Mouse (Mus musculus) heart, embryonic 12.5 days (tissue): ENCODE measurements around the gene Tufm. TPM values are rescaled to one million over a fixed set of nuclear protein-coding genes. Genes with fewer than 3 reads are reported as not detected.
A peak's percentile ranks its signal among the peaks of the same experiment; 100 is the strongest.

Experiments used
- ATAC-seq: fragments of 200-750 bp; cut with Nextera tagmentation; 2 replicates; pipeline ENCODE4 v1.8.0; 2017; ENCODE audit warnings: moderate TSS enrichment, moderate library complexity; ENCODE audit not compliant: insufficient number of reproducible peaks, low FRiP score
- H3K27ac ChIP-seq: fragments of 300-500 bp; sonication (generic); 2 replicates; pipeline ENCODE4 v1.5.1; 2016; ENCODE audit warnings: mild to moderate bottlenecking, moderate library complexity; ENCODE audit not compliant: poor library complexity, severe bottlenecking
- H3K27me3 ChIP-seq: fragments of 300-500 bp; sonication (generic); replicated peaks from 2 replicates; pipeline ENCODE4 v1.6.1; 2016; ENCODE audit warnings: mild to moderate bottlenecking, moderate library complexity
- H3K36me3 ChIP-seq: fragments of 300-500 bp; sonication (generic); 2 replicates; pipeline ENCODE4 v1.6.1; 2016; ENCODE audit warnings: mild to moderate bottlenecking, moderate library complexity
- H3K4me1 ChIP-seq: fragments of 300-500 bp; sonication (generic); replicated peaks from 2 replicates; pipeline ENCODE4 v1.6.1; 2016; ENCODE audit warnings: mild to moderate bottlenecking
- H3K4me2 ChIP-seq: fragments of 300-500 bp; sonication (generic); 2 replicates; pipeline ENCODE4 v1.6.1; 2016; ENCODE audit warnings: mild to moderate bottlenecking, moderate library complexity
- H3K4me3 ChIP-seq: fragments of 300-500 bp; sonication (generic); 2 replicates; pipeline ENCODE4 v1.5.1; 2016; ENCODE audit warnings: mild to moderate bottlenecking
- H3K9ac ChIP-seq: fragments of 300-500 bp; sonication (generic); 2 replicates; pipeline ENCODE4 v1.6.1; 2016; ENCODE audit warnings: mild to moderate bottlenecking, moderate library complexity
- H3K9me3 ChIP-seq: fragments of 300-500 bp; sonication (generic); replicated peaks from 2 replicates; pipeline ENCODE4 v1.6.1; 2016; ENCODE audit warnings: mild to moderate bottlenecking, moderate library complexity
- WGBS: fragments of 180-500 bp; shearing (Covaris S2); methylation state at CpG from one replicate; pipeline ENCODE4 v1.1.7; 2016; 5-methylcytosine and 5-hydroxymethylcytosine counted together
- polyA plus RNA-seq: library from polyadenylated mRNA; unstranded; fragments of >200 nt; fragmentation: Nextera tagmentation; extraction: Ambion mirVana; gene quantifications from 2 replicates; pipeline ENCODE4 v1.2.1, GENCODE M21; 2016

Tufm gene
- polyA plus RNA-seq, 1 experiment from 2014 or later: 167 TPM

DNA sequence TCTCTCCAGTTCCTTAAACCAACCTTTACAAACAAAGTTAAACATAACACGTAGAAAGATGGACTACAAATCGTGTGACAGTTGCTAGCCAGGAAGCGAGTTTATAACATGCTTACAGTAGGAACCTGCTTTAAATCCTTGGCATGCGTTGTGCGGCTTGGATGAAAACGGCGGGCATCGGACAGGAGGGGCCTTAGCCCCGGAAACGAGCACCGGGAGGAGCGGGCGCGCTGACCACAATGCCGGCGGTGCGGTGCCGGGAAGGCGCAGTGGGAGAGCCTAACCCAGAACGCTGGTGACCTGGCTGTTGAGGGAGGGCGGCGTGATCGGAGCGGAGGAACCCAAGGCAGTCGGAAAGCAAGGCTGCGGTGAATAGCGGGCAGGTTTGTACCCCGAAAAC, 48.6 kb downstream of the Tufm start:
- Histone ChIP-seq H3K27me3 (peaks cover 11% of the 10 kb centered on the region), H3K27ac (no peak overlapping the region), H3K4me2 (peak overlapping the region; percentile 91), H3K9me3 (no peaks in the 10 kb centered on the region), H3K4me3 (peak overlapping the region; percentile 57), H3K4me1 (0 out of 2 replicates have a peak, but pooled peaks cover 5% of the 10 kb centered on the region), H3K36me3 (no peaks in the 10 kb centered on the region), H3K9ac (peak overlapping the region; percentile 74)
- WGBS: 3% methylated on average over 28 of the region's 28 CpGs
- ATAC-seq: no peak

DNA sequence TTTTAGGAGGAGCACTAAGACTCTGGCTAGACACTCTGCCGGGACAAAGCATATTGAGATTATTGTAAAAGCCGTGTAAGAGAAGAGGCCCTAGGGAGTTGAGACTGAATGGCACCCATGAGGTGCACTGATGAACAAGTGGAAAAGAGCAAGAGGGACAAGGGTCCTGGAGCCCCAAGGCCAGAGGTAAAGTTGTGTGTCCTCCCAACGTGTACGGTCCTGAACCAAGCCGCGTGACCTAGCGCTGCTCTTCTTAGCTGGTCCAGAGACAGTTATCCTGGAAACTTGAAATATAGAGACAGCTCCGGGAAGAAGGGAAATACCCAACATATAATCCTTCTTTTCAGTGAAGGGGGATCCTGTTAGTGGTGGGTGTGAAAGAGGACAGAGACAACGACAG, 49.3 kb downstream of the Tufm start:
- H3K27ac ChIP-seq: no peak overlapping the region
- ATAC-seq: no peak
- H3K9me3 ChIP-seq: no peaks in the 10 kb centered on the region
- no peak overlapping the region; the same call in 1 of the 2 replicates for H3K9ac ChIP-seq
- whole genome bisulfite sequencing: 59% methylated on average over 9 of the region's 9 CpGs
- peak overlapping the region; percentile 57 for H3K4me3 ChIP-seq
- H3K4me2 ChIP-seq: peak overlapping the region; percentile 91
- peaks cover 11% of the 10 kb centered on the region for H3K27me3 ChIP-seq
- H3K4me1 ChIP-seq: 0 out of 2 replicates have a peak, but pooled peaks cover 5% of the 10 kb centered on the region
- H3K36me3 ChIP-seq: no peaks in the 10 kb centered on the region

DNA sequence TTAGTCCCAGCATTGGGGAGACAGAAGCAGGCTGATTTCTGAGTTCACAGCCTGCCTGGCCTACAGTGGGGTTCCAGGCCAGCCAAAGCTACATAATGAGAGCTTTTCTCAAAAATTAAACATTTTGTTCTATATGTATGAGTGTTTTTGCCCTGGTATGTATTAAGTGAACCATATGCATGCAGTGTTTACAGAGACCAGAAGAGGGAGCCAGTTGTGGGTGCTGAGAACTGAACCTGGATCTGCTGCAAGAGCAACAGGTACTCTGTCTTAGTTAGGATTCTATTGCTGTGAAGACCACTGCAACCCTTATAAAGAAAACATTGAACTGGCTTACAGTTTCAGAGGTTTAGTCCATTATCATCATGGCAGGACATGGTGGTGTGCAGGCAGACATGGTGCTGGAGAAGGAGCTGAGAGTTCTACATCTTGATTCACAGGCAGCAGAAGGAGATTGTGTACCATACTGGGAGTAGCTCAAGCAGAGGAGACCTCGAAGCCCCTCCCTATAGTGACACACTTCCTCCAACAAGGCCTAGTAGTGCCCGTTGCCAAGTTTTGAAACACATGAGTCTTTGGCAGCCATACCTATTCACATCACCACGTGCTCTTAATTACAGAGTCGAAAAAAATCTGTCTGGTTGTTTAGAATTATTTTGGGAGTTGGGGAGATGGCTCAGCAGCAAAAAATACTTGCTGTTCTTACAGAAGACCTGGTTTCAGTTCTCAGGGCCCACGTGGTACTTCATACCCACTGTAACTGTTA, 50.8 kb downstream of the Tufm start:
- WGBS: 73% methylated on average over 5 of the region's 5 CpGs
- Histone ChIP-seq H3K36me3 (no peaks in the 10 kb centered on the region), H3K4me3 (no peak overlapping the region), H3K4me1 (0 out of 2 replicates have a peak, but pooled peaks cover 5% of the 10 kb centered on the region), H3K27me3 (peaks cover 11% of the 10 kb centered on the region), H3K9ac (no peak overlapping the region), H3K9me3 (no peaks in the 10 kb centered on the region), H3K4me2 (no peak overlapping the region), H3K27ac (no peak overlapping the region)
- no peak for ATAC-seq

Other genes with a start within 250 kb of the Tufm start
- 24.0 and 24.5 TPM in 2 replicates for gene Sbk1, start 214.7 kb upstream of the Tufm start, polyA plus RNA-seq
- gene Lat, start 117.8 kb upstream of the Tufm start, polyA plus RNA-seq: 3.4 and 3.8 TPM in 2 replicates
- 45.1 TPM in 2 replicates for gene Spns1, start 109.9 kb upstream of the Tufm start, polyA plus RNA-seq
- 1.7 and 2.2 TPM in 2 replicates for gene Nfatc2ip, start 90.6 kb upstream of the Tufm start, polyA plus RNA-seq
- gene Cd19, start 72.5 kb upstream of the Tufm start, polyA plus RNA-seq: not detected in 2 replicates
- 23.3 and 23.9 TPM in 2 replicates for gene Rabep2, start 58.6 kb upstream of the Tufm start, polyA plus RNA-seq
- 1.7 and 3.2 TPM in 2 replicates for gene Atp2a1, start 24.3 kb upstream of the Tufm start, polyA plus RNA-seq
- gene Sh2b1, start 11.9 kb upstream of the Tufm start, polyA plus RNA-seq: 43.2 and 45.1 TPM in 2 replicates
- gene Atxn2l, start 16.1 kb downstream of the Tufm start, polyA plus RNA-seq: 49.7 and 52.5 TPM in 2 replicates
- gene Eif3c, start 79.0 kb downstream of the Tufm start, polyA plus RNA-seq: 148 and 151 TPM in 2 replicates
- 0.27 and 0.40 TPM in 2 replicates for gene Apobr, start 97.6 kb downstream of the Tufm start, polyA plus RNA-seq
- gene Cln3, start 98.5 kb downstream of the Tufm start, polyA plus RNA-seq: 20.0 and 24.5 TPM in 2 replicates
- not detected in 2 replicates for gene Il27, start 107.6 kb downstream of the Tufm start, polyA plus RNA-seq
- 3.1 and 3.6 TPM in 2 replicates for gene Nupr1, start 143.5 kb downstream of the Tufm start, polyA plus RNA-seq
- gene Sgf29, start 161.9 kb downstream of the Tufm start, polyA plus RNA-seq: 26.9 and 27.2 TPM in 2 replicates
- gene Sult1a1, start 189.1 kb downstream of the Tufm start, polyA plus RNA-seq: 3.7 TPM in 2 replicates
- 102 and 120 TPM in 2 replicates for gene Bola2, start 208.0 kb downstream of the Tufm start, polyA plus RNA-seq
- 6.9 and 7.5 TPM in 2 replicates for gene Slx1b, start 208.4 kb downstream of the Tufm start, polyA plus RNA-seq
- gene Coro1a, start 220.4 kb downstream of the Tufm start, polyA plus RNA-seq: 9.2 and 9.8 TPM in 2 replicates